Mouse (Mus musculus): Measurements from ENCODE around the gene Nox3. TPM values are rescaled to one million over a fixed set of nuclear protein-coding genes. Genes with fewer than 3 reads are reported as not detected.

Nox3 gene
- total and polyA plus RNA-seq, 2 experiments from 2014 or later, result not detected

- H3K36me3 ChIP-seq (ENCODE audit: insufficient read depth, low read length), result no peaks in the 10 kb centered on the region
- H3K9ac ChIP-seq (replicated peaks; ENCODE audit: low read length), result no peak overlapping the region
- no peaks in the 10 kb centered on the region for H3K9me3 ChIP-seq (ENCODE audit: low read length)
- H3K4me1 ChIP-seq (ENCODE audit: insufficient read depth, low read length), result no peaks in the 10 kb centered on the region
- no peak overlapping the region for H3K4me2 ChIP-seq (ENCODE audit: low read depth, low read length)
- H3K27me3 ChIP-seq (ENCODE audit: insufficient read depth, low read length), result no peaks in the 10 kb centered on the region
- H3K27ac ChIP-seq, result no peak overlapping the region
- WGBS, result 92% methylated on average over 2 of the region's 2 CpGs
- DNase-seq (ENCODE audit: low spot score) (no peak), ATAC-seq (no peak)
- no peak for TF ChIP-seq CTCF (IDR thresholded peaks at IDR 0.05; ENCODE audit: low read depth)
- no peak overlapping the region for H3K4me3 ChIP-seq (ENCODE audit: low read length)
These were observed 52.5 kb downstream of the Nox3 start for GRCm38 (mm10) chr17:3643582-3643981.

GRCm38 (mm10) chr17:3641456-3641855 is 54.6 kb downstream of the Nox3 start:
- WGBS, result 42% methylated on average over 5 of the region's 5 CpGs
- TF ChIP-seq CTCF (IDR thresholded peaks at IDR 0.05; ENCODE audit: low read depth), result no peak
- H3K27me3 ChIP-seq (ENCODE audit: insufficient read depth, low read length), result no peaks in the 10 kb centered on the region

DNA sequence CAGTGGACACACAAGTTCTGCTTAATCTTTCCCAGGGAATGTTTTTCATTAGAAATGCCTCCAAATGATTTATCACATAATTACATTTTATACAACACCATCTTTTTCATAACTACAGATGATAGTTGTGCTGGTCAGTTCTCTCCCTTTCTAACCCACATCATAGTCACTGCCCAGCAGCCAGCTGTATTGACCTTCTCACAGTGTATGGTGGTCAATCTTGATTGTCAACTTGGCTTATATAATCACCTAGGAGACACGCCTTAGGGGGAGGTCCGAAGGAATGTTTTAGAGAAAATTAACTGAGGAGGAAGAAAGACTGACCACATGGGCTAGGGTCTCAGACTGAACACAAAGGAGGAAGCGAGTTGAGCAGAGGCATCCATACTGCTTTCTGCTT is 57.3 kb downstream of the Nox3 start:
- H3K4me3 ChIP-seq (ENCODE audit: low read length), result no peak overlapping the region
- H3K27ac ChIP-seq, result no peak overlapping the region
- DNase-seq (ENCODE audit: low spot score), result no peak
- no peaks in the 10 kb centered on the region for H3K9me3 ChIP-seq (ENCODE audit: low read length)
- WGBS, result 64% methylated on average over 3 of the region's 3 CpGs
- no peaks in the 10 kb centered on the region for H3K4me1 ChIP-seq (ENCODE audit: insufficient read depth, low read length)
- no peaks in the 10 kb centered on the region for H3K27me3 ChIP-seq (ENCODE audit: insufficient read depth, low read length)
- H3K9ac ChIP-seq (replicated peaks; ENCODE audit: low read length), result no peak overlapping the region
- no peak for ATAC-seq
- no peak overlapping the region for H3K4me2 ChIP-seq (ENCODE audit: low read depth, low read length)
- H3K36me3 ChIP-seq (ENCODE audit: insufficient read depth, low read length), result no peaks in the 10 kb centered on the region
- no peak for TF ChIP-seq CTCF (IDR thresholded peaks at IDR 0.05; ENCODE audit: low read depth)

More at GRCm38 (mm10) chr17:3641456-3641855, 54.6 kb downstream of the Nox3 start:
- no peaks in the 10 kb centered on the region for H3K4me1 ChIP-seq (ENCODE audit: insufficient read depth, low read length)
- no peak for DNase-seq (ENCODE audit: low spot score)
- no peaks in the 10 kb centered on the region for H3K9me3 ChIP-seq (ENCODE audit: low read length)
- H3K4me3 ChIP-seq (ENCODE audit: low read length), result no peak overlapping the region
- no peak overlapping the region for H3K27ac ChIP-seq
- no peaks in the 10 kb centered on the region for H3K36me3 ChIP-seq (ENCODE audit: insufficient read depth, low read length)
- no peak for ATAC-seq
- no peak overlapping the region for H3K4me2 ChIP-seq (ENCODE audit: low read depth, low read length)
- no peak overlapping the region for H3K9ac ChIP-seq (replicated peaks; ENCODE audit: low read length)

GRCm38 (mm10) chr17:3632501-3632900 is 63.6 kb downstream of the Nox3 start:
- Histone ChIP-seq H3K9ac (replicated peaks; ENCODE audit: low read length) (no peak overlapping the region), H3K27me3 (ENCODE audit: insufficient read depth, low read length) (no peaks in the 10 kb centered on the region), H3K27ac (no peak overlapping the region), H3K9me3 (ENCODE audit: low read length) (no peaks in the 10 kb centered on the region), H3K36me3 (ENCODE audit: insufficient read depth, low read length) (no peaks in the 10 kb centered on the region), H3K4me1 (ENCODE audit: insufficient read depth, low read length) (no peaks in the 10 kb centered on the region), H3K4me2 (ENCODE audit: low read depth, low read length) (no peak overlapping the region), H3K4me3 (ENCODE audit: low read length) (no peak overlapping the region)
- ATAC-seq, result no peak
- no peak for DNase-seq (ENCODE audit: low spot score)
- no peak for TF ChIP-seq CTCF (IDR thresholded peaks at IDR 0.05; ENCODE audit: low read depth)
- 62% methylated on average over 3 of the region's 3 CpGs for WGBS

DNA sequence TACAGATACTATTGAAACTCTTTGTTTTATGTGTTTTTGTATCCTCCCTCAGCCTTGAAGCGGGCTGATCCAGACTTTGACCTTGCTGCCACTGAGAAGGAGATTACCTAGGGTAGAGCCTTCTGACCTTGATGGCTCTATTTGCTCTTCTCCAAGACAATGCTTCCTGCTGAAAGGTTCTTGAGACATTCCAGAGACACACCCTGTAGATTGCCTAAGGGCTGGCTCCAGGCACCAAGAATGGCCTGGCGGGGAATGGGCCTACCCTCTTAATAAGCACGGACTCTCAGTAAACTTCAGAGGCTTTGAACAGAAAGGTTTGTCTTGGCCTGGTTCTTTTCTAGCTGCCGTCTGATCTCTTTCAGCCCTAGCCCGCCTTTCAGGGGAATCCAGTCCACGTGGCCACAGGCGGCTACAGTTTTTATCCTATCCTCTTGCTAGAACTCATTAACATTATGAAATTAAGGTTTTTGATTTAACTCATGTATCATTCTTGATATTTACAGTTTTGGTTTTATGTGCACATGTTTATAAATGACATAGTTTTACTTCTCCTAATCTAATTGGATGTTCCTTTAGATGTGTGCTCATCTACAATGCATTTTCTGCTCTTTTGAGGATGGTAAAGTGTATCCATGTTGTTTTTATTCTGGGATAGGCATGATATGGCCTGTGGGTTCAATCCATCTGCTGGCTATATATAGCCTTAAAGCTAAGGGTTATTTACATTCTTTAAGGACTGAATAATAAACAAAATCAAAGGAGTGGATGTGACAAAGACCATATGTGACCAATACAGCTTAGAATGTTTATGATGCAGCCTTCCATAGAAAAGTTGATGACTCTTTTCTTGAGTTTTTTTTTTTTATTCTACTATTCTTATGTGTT is 79.5 kb downstream of the Nox3 start:
- Histone ChIP-seq H3K9me3 (ENCODE audit: low read length) (no peaks in the 10 kb centered on the region), H3K9ac (replicated peaks; ENCODE audit: low read length) (no peak overlapping the region), H3K27ac (no peak overlapping the region), H3K27me3 (ENCODE audit: insufficient read depth, low read length) (no peaks in the 10 kb centered on the region), H3K4me3 (ENCODE audit: low read length) (no peak overlapping the region), H3K4me2 (ENCODE audit: low read depth, low read length) (no peak overlapping the region), H3K4me1 (ENCODE audit: insufficient read depth, low read length) (no peaks in the 10 kb centered on the region), H3K36me3 (ENCODE audit: insufficient read depth, low read length) (no peaks in the 10 kb centered on the region)
- DNase-seq (ENCODE audit: low spot score), result no peak
- no peak for TF ChIP-seq CTCF (IDR thresholded peaks at IDR 0.05; ENCODE audit: low read depth)
- no peak for ATAC-seq
- WGBS, result 76% methylated on average over 7 of the region's 7 CpGs

DNA sequence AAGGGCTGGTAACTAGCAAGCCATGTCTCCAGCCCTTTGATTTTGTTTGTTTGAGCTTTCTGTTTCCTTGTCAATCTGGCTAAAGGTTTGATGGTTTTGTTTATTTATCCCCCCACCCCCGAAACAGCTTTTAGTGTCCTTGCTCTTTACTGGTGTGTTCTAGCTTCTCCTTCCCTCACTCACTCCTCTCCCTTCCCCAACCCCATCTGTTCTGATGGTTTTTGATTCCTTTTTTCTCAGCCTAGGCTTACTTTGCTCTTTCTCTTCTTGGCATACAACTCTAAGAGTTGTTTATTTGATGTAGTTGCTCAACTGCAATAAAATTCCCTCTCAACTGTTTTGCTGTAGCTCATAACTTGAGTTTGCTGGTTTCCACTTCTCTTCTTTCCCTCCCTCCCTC is 80.5 kb downstream of the Nox3 start:
- no peak for TF ChIP-seq CTCF (IDR thresholded peaks at IDR 0.05; ENCODE audit: low read depth)
- H3K27ac ChIP-seq, result no peak overlapping the region
- no peak for DNase-seq (ENCODE audit: low spot score)
- no peak overlapping the region for H3K4me3 ChIP-seq (ENCODE audit: low read length)
- no peaks in the 10 kb centered on the region for H3K36me3 ChIP-seq (ENCODE audit: insufficient read depth, low read length)
- H3K4me1 ChIP-seq (ENCODE audit: insufficient read depth, low read length), result no peaks in the 10 kb centered on the region
- ATAC-seq, result no peak
- 63% methylated on average over 1 of the region's 1 CpGs for WGBS
- no peaks in the 10 kb centered on the region for H3K9me3 ChIP-seq (ENCODE audit: low read length)
- H3K9ac ChIP-seq (replicated peaks; ENCODE audit: low read length), result no peak overlapping the region
- no peak overlapping the region for H3K4me2 ChIP-seq (ENCODE audit: low read depth, low read length)
- no peaks in the 10 kb centered on the region for H3K27me3 ChIP-seq (ENCODE audit: insufficient read depth, low read length)

DNA sequence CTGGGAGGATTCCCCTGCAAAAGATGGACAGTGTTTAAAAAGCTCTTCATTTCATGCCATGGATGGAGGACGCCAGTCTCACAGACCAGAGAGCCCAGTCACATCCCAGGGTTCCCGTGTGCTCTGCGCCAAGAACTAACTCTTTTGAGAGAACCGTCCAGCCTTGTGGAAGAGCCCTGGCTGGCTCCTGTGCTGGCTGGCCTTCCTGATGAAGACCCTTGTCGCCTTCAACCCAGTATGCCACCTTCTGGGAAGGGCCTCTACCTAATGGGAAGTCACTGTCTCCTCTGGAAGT is 84.3 kb downstream of the Nox3 start:
- Histone ChIP-seq H3K27ac (peak overlapping the region; percentile 85), H3K4me2 (ENCODE audit: low read depth, low read length) (peak overlapping the region; percentile 57; the same call in 1 of the 2 replicates), H3K4me3 (ENCODE audit: low read length) (no peak overlapping the region), H3K4me1 (ENCODE audit: insufficient read depth, low read length) (no peaks in the 10 kb centered on the region), H3K9me3 (ENCODE audit: low read length) (no peaks in the 10 kb centered on the region), H3K9ac (replicated peaks; ENCODE audit: low read length) (no peak overlapping the region), H3K27me3 (ENCODE audit: insufficient read depth, low read length) (no peaks in the 10 kb centered on the region), H3K36me3 (ENCODE audit: insufficient read depth, low read length) (no peaks in the 10 kb centered on the region)
- DNase-seq (ENCODE audit: low spot score) (no peak), ATAC-seq (peak; percentile 32; the same call in 1 of the 2 replicates)
- WGBS, result 69% methylated on average over 5 of the region's 5 CpGs
- no peak for TF ChIP-seq CTCF (IDR thresholded peaks at IDR 0.05; ENCODE audit: low read depth)
